Mouse (Mus musculus) heart, adult 10 weeks (tissue): ENCODE results near the gene Klhl33. TPM values are rescaled to one million over a fixed set of nuclear protein-coding genes. Genes with fewer than 3 reads are reported as not detected.

ENCODE experiments used
- polyA plus RNA-seq: library from polyadenylated mRNA; stranded (reverse); fragments of 350-450 nt; fragmentation: Illumina TruSeq; extraction: RNeasy Lipid Tissue Mini Kit (QIAGEN cat#74804); gene quantifications from one replicate; pipeline ENCODE4 v1.2.3, GENCODE M21; 2014; ENCODE audit warnings: low read depth, low replicate concordance

Gene Klhl33
- polyA plus RNA-seq = 25.9 TPM

DNA sequence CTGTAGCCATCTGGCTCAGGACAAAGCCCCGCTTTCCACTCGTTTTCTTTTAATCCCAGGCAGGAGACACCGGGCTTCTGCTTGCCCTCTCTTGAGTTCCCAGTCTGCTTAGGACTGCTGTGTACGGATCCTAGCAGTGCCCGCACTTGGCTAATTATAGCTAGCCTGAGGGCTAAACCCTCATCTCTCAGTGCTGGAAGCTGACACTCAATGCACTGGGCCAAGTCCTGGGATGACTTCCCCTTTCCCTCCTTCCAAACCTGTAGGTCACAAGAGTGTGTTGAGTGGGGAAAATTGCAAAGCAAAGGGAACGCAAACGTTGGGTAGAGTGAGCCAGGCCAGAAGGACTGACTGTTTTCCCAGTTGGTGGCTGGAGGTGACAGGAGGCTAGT is at the start of gene Klhl33:
TSS of gene Klhl33 (minus strand) at position 134 of the 392 bp plus-strand sequence.

DNA sequence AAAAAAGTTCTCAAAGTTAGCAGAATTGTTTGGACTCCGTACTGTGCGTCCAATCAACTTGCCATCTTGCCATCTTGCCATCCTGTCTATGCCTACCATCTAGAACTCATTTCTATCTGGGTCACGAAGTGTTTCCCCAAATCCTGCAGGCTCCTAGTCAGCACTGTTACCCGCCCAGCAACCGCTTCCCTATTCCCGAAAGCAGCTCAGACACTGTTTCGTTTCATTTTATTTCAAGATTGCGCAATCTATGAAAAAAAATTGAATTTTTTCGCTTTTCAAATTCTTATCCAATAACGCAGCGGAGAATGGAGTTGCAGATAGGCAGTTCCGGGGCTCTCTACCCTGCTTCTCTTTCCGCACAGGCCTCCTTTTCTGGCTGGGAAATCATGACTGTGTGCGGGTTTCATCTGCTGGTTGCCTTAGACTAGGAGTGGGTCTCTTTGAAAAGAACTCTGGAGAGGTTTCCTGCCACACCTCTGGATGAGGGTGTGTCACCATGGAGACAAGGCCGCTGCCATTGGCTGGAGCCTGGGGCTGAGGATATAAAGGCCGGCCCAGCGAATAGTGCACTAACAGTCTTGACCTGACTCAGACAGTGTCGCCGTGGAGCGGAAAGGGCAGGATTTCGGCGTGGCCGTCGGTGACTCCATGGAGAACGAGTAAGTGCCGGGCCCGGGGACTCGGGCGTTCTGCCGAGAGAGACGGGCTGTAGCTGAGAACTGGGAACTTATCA is 46.8 kb upstream of the Klhl33 start, which contains the start of gene Gm49342:
TSS of gene Gm49342 (plus strand) at position 586 of the 736 bp plus-strand sequence.

DNA sequence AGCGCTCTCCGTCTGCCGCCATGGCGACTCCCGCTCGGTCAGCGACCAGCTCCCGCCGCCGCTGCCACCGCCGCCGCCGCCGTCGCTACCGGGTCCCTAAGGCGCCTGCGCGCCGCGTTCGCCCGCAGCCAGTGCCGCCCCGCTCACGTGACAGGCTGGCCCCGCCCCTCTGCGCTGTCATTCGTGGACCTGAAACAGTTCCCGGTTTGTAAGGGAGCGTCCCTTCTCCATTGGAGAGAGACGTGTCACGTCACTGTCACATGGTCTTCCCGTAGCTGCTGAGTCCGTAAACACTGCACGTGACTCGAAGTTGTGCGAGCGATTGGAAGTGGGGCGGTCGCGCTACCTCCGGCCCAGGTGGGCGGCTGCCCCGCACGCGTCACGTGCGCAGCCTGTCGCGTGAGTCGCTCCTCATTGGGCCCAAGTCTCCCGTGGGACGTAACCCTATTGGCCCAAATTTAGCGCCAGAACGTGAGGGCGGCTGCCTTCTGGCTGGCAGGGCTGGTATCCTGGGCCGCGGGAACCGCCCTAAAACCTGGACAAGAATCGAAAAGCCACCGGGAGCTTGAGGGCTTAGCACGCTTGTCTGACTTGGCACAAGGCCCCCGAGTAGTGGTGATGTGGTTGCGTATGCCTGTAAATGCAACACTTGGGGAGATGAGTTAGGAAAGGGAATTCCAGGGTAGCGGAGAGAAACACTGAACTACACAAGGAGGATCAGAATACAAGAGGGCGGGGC is 33.6 kb upstream of the Klhl33 start, which contains the start of the genes Pip4p1 and Pnp:
TSS of gene Pip4p1 (minus strand) at position 103 of the 739 bp plus-strand sequence.
TSS of gene Pnp (plus strand) at position 329 of the 739 bp plus-strand sequence.

DNA sequence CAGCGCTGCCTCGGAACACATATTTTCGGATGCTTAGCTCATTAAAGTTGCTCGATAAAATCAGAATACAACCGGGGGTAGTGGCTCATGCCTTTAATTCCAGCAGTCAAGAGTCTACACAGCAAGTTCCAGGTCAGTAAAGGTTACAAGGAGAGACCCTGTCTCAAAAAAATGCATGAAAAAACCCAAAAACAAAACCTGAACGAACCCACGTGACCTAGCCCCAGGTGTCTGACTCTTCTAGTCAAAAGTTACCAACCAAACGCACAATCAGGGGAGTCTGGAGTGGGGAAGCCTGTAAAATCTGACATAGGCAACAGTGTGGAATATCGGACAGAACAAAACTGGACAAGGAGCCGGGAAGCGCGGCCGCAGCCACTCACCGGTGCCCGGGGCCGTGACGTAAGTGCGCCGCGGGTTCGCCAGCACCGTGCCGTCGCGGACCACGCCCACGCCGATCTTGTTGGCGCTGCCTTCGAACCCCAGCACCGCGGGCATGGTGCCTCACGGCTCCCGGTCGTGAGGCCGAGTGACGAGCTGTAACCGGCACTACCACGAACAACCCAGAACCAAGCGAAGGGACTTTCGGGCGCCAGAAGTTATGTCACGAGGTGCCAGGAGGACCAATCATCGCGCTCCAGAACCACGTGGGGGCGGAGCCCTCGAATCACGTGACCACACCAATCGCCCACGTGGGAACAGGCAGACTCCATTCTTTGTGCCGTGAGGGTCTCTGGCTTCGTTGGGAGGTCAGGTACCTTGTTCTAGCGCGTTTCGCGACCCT is 27.2 kb upstream of the Klhl33 start, which contains the start of the genes Osgep and Apex1:
TSS of gene Osgep (minus strand) at position 613 of the 784 bp plus-strand sequence.
TSS of gene Apex1 (plus strand) at position 688 of the 784 bp plus-strand sequence.

DNA sequence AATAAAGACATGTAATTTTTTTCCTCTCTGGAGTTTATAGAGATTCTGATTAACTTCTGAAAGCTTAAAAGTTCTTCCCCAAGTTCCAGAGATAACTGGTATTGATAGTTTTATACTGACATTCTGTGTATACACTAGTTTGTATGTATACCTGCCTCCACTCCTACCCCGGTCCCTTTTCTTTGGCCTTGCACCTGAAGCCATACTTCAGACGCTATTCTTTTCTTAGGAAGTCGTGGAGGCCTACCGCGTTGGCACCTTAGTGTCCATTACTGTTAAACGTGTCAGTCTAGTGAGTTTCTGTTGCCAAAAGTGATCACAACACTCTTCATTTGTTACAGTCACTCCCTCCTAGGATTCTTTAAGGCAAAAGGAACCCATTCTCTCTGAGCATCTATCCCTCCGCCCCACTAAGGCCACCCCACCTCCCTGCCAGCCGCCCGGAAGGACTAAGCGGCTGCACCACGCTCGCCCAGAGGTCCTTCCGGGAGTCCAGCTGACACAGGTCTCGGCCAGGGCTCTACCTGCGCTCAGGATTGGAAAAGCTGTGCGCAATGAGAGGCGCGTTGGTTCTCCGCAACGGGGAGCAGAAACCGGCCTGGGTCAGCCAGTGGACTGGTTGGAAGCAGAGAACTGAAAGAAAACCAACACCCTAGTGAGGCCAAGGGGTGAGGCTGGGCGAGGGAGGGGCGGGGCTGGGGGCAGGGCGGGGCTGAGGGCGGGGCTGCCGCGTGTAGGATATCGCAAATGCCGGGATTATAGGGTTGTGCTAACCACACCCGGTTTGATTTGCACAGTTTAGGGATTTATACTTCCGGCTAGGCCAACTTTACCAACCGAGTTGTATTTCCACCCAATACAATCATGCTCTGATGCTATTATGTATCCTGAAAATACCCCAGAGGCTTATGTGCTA is 27.2 kb downstream of the Klhl33 start, which contains the start of gene Tep1:
TSS of gene Tep1 (minus strand) at position 672 of the 916 bp plus-strand sequence.

Other genes starting within 250 kb of the Klhl33 start
- gene Olfr747, start 204.3 kb downstream of the Klhl33 start, polyA plus RNA-seq = not detected
- gene Olfr748, start 190.1 kb downstream of the Klhl33 start, polyA plus RNA-seq = not detected
- not detected for gene Olfr749, start 152.4 kb downstream of the Klhl33 start, polyA plus RNA-seq
- 14.7 TPM for gene Ttc5, start 112.0 kb downstream of the Klhl33 start, polyA plus RNA-seq
- gene Ccnb1ip1, start 89.8 kb downstream of the Klhl33 start, polyA plus RNA-seq = not detected
- 27.9 TPM for gene Parp2, start 89.7 kb downstream of the Klhl33 start, polyA plus RNA-seq
- gene Tep1, start 26.9 kb downstream of the Klhl33 start, polyA plus RNA-seq = 11.9 TPM
- gene Osgep, start 27.4 kb upstream of the Klhl33 start, polyA plus RNA-seq = 91.8 TPM
- 31.2 TPM for gene Apex1, start 27.5 kb upstream of the Klhl33 start, polyA plus RNA-seq
- 27.1 TPM for gene Pip4p1, start 33.3 kb upstream of the Klhl33 start, polyA plus RNA-seq
- 19.7 TPM for gene Pnp, start 33.6 kb upstream of the Klhl33 start, polyA plus RNA-seq
- gene Gm49342, start 47.0 kb upstream of the Klhl33 start, polyA plus RNA-seq = 15.3 TPM
- gene Pnp2, start 58.5 kb upstream of the Klhl33 start, polyA plus RNA-seq = 0.60 TPM
- 0.73 TPM for gene Rnase10, start 110.2 kb upstream of the Klhl33 start, polyA plus RNA-seq
- gene Rnase9, start 144.4 kb upstream of the Klhl33 start, polyA plus RNA-seq = not detected
- not detected for gene Rnase11, start 152.7 kb upstream of the Klhl33 start, polyA plus RNA-seq
- gene Rnase12, start 160.2 kb upstream of the Klhl33 start, polyA plus RNA-seq = not detected
- not detected for gene Olfr750, start 176.9 kb upstream of the Klhl33 start, polyA plus RNA-seq
- gene Rnase4, start 193.6 kb upstream of the Klhl33 start, polyA plus RNA-seq = 92.6 TPM
- gene Ang, start 193.6 kb upstream of the Klhl33 start, polyA plus RNA-seq = 10.6 TPM
- not detected for gene Eddm3b, start 216.9 kb upstream of the Klhl33 start, polyA plus RNA-seq
- not detected for gene Rnase6, start 226.4 kb upstream of the Klhl33 start, polyA plus RNA-seq
- 0.84 TPM for gene Rnase1, start 249.3 kb upstream of the Klhl33 start, polyA plus RNA-seq